Mouse (Mus musculus) lung, embryonic 16.5 days (tissue): Measurements from ENCODE around the gene D430042O09Rik. TPM values are rescaled to one million over a fixed set of nuclear protein-coding genes. Genes with fewer than 3 reads are reported as not detected.

Source experiments
- ATAC-seq: fragments of 200-750 bp; cut with Nextera tagmentation; 2 replicates; pipeline ENCODE4 v1.8.0; 2017; ENCODE audit warnings: low read depth, mild to moderate bottlenecking, moderate library complexity
- H3K27ac ChIP-seq: fragments of 300-500 bp; sonication (generic); 2 replicates; pipeline ENCODE4 v1.5.1; 2014; ENCODE audit warnings: mild to moderate bottlenecking, control low read depth, low read length
- H3K27me3 ChIP-seq: fragments of 300-500 bp; sonication (generic); 2 replicates; pipeline ENCODE4 v1.6.1; 2014; ENCODE audit warnings: low read depth, low read length, mixed read lengths; ENCODE audit not compliant: control insufficient read depth, insufficient read depth
- H3K36me3 ChIP-seq: fragments of 300-500 bp; sonication (generic); 2 replicates; pipeline ENCODE4 v1.6.1; 2014; ENCODE audit warnings: low read length; ENCODE audit not compliant: control insufficient read depth, insufficient read depth
- H3K4me1 ChIP-seq: fragments of 300-500 bp; sonication (generic); replicated peaks from 2 replicates; pipeline ENCODE4 v1.6.1; 2014; ENCODE audit warnings: low read length, mixed read lengths; ENCODE audit not compliant: control insufficient read depth, insufficient read depth
- H3K4me2 ChIP-seq: fragments of 300-500 bp; sonication (generic); 2 replicates; pipeline ENCODE4 v1.6.1; 2014; ENCODE audit warnings: low read depth, low read length, control low read depth
- H3K4me3 ChIP-seq: fragments of 300-500 bp; sonication (generic); 2 replicates; pipeline ENCODE4 v1.5.1; 2014; ENCODE audit warnings: mild to moderate bottlenecking, low read length, control low read depth
- H3K9ac ChIP-seq: fragments of 300-500 bp; sonication (generic); 2 replicates; pipeline ENCODE4 v1.6.1; 2014; ENCODE audit warnings: low read length, control low read depth
- H3K9me3 ChIP-seq: fragments of 300-500 bp; sonication (generic); 2 replicates; pipeline ENCODE4 v1.6.1; 2016; ENCODE audit warnings: low read length; ENCODE audit not compliant: control insufficient read depth
- WGBS: fragments of 180-500 bp; shearing (Covaris S2); extraction: QIAGEN DNeasy Blood & Tissue Kit; methylation state at CpG from one replicate; pipeline ENCODE4 v1.1.7; 2014; 5-methylcytosine and 5-hydroxymethylcytosine counted together
- polyA plus RNA-seq: library from polyadenylated mRNA; unstranded; fragments of >200 nt; fragmentation: Nextera tagmentation; extraction: Ambion mirVana; gene quantifications from 2 replicates; pipeline ENCODE4 v1.2.1, GENCODE M21; 2015

D430042O09Rik gene
- polyA plus RNA-seq, 1 experiment from 2014 or later, result 10.3 TPM

DNA sequence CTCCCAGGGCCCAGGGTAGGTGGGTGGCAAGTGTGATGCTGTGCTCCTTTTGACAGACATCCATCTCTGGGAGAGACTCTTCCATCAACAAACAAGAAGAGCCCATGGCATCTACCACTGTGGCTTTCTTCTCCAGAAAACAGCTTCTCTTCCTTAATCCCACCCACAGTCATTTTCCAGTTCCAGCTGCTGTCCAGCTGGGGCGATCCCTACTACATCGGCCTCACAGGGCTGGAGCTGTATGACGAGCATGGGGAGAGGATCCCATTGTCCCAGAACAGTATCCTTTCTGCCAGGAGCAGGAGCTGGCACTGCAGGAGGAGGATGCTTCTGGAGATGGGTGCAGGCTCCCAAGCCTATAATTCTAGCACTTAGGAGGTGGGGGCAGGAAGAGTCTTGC lies 160.9 kb downstream of the D430042O09Rik start:
- no peaks in the 10 kb centered on the region for H3K27me3 ChIP-seq
- H3K4me3 ChIP-seq, result no peak overlapping the region
- no peaks in the 10 kb centered on the region for H3K36me3 ChIP-seq
- no peak overlapping the region for H3K4me2 ChIP-seq
- 0 out of 2 replicates have a peak, but pooled peaks cover 2% of the 10 kb centered on the region for H3K4me1 ChIP-seq
- 67% methylated on average over 3 of the region's 3 CpGs for WGBS
- no peaks in the 10 kb centered on the region for H3K9me3 ChIP-seq
- no peak overlapping the region for H3K9ac ChIP-seq
- ATAC-seq, result no peak
- H3K27ac ChIP-seq, result no peak overlapping the region

DNA sequence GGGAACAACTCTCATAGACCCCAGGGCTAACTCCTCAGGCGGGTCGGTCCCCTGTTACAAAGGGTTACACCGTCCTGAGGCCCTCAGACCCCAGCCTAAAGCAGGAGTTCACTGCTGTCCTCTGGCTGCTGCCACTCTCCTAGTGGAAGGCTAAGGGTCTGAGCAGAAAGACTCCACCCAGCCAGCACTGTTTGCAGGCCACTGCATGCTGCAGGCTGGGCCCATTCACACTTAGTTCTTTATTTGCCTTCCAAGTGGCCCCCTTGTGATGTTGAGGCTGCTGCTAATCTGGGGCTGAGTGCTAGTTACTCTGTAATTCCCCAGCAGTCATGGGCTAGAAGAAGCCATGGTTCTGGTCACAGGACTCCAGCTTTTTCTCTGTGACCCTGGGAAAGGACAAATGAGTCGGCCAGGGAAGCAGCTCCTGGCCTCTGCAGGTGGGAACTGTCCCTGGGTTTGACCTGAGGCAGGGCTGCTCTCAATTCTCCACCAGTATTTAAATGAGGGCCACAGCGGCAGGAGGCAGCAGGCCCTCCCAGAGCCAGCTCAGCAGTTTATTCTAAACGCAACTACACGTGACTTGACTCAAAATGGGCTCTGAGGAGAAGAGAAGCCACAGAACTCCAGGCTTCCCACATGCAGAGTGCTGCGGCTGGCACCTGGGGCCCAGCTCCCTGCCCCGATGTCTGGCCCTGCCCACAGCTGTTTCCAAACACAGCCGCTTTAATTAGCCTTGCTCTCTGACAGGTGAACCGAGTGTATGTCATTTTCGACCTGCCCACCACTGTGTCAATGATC lies 163.9 kb downstream of the D430042O09Rik start:
- Histone ChIP-seq H3K4me2 (no peak overlapping the region), H3K27ac (no peak overlapping the region), H3K4me3 (no peak overlapping the region), H3K9me3 (no peaks in the 10 kb centered on the region), H3K9ac (no peak overlapping the region), H3K4me1 (no peaks in the 10 kb centered on the region), H3K36me3 (no peaks in the 10 kb centered on the region), H3K27me3 (no peaks in the 10 kb centered on the region)
- no peak for ATAC-seq
- WGBS, result 31% methylated on average over 12 of the region's 12 CpGs

DNA sequence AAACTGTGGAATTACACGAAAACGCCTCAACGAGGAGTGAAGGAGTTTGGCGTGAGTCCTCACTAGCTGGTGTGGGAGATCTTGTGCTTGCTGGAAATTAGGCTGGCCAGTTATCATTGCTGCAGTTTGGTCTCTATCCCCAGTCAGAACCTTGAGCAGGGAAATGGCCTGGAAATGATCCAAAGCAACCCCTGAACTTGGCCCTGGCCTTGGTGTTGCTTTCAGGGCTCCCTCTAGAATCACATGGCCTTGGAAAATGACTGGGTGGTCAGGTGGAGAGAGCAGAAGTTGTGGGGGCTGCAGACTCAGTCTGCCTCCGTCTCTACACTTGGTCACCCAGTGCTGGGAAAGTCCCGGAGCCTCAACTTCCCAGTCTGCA lies 164.5 kb downstream of the D430042O09Rik start:
- Histone ChIP-seq H3K4me2 (no peak overlapping the region), H3K27me3 (no peaks in the 10 kb centered on the region), H3K4me3 (no peak overlapping the region), H3K4me1 (no peaks in the 10 kb centered on the region), H3K36me3 (no peaks in the 10 kb centered on the region), H3K9ac (no peak overlapping the region), H3K27ac (no peak overlapping the region), H3K9me3 (no peaks in the 10 kb centered on the region)
- ATAC-seq, result no peak
- 50% methylated on average over 6 of the region's 6 CpGs for WGBS

GRCm38 (mm10) chr7:125872874-125873273 lies 165.2 kb downstream of the D430042O09Rik start:
- H3K4me3 ChIP-seq, result no peak overlapping the region
- no peaks in the 10 kb centered on the region for H3K4me1 ChIP-seq
- no peaks in the 10 kb centered on the region for H3K9me3 ChIP-seq
- 76% methylated on average over 3 of the region's 3 CpGs for WGBS
- H3K4me2 ChIP-seq, result no peak overlapping the region
- no peak for ATAC-seq
- no peak overlapping the region for H3K27ac ChIP-seq
- H3K36me3 ChIP-seq, result no peaks in the 10 kb centered on the region
- H3K27me3 ChIP-seq, result no peaks in the 10 kb centered on the region
- no peak overlapping the region for H3K9ac ChIP-seq

DNA sequence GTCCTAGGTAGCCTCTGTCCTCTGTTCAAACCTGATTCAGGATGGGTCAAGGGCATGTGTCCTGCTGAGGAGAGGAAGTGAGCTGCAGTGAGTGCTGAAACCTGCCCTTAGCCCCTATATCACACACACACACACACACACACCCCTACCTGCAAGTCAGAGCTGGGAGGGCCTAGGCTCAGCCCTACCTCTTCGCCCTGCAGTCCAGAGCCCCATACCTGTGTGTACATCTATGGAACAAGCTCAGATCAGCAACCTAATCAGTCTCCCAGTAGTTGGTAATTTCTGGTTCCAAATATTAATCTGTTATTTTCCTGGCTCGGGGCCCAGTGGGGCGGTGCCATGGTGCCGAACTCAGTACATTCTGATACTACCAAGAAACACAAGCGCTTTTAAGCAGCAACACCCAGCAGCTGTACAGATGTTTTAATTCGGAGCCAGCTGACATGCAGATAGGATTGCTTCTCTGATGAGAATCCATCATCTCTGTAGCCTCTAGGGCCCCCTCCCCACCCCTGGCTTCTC lies 166.3 kb downstream of the D430042O09Rik start:
- Histone ChIP-seq H3K9me3 (no peaks in the 10 kb centered on the region), H3K9ac (no peak overlapping the region), H3K27me3 (no peaks in the 10 kb centered on the region), H3K4me1 (no peaks in the 10 kb centered on the region), H3K27ac (no peak overlapping the region), H3K4me3 (no peak overlapping the region), H3K4me2 (no peak overlapping the region), H3K36me3 (no peaks in the 10 kb centered on the region)
- ATAC-seq, result no peak
- WGBS, result 63% methylated on average over 6 of the region's 6 CpGs

DNA sequence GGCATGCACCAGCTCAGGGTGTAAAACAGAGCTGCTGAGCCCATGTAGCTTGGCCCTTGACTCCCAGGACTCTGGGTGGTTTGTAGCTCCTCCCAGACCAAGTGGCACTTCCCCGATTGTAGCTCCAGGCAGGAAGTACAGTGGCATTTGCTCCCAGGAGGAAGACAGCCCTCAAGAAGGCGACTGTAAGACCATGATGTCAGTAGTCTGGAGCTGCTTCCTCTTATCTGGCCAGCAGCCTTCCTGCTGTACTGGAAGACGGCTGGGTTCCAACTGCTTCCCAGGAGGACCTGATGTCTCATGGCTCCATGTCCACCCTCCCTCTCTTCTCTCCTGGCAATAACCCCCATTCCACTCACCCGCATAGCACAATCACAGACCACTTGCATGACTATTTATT lies 170.4 kb downstream of the D430042O09Rik start:
- no peaks in the 10 kb centered on the region for H3K4me1 ChIP-seq
- H3K9me3 ChIP-seq, result no peaks in the 10 kb centered on the region
- no peak overlapping the region for H3K4me2 ChIP-seq
- no peaks in the 10 kb centered on the region for H3K27me3 ChIP-seq
- no peak for ATAC-seq
- H3K4me3 ChIP-seq, result no peak overlapping the region
- WGBS, result 42% methylated on average over 4 of the region's 4 CpGs
- no peak overlapping the region for H3K27ac ChIP-seq
- H3K9ac ChIP-seq, result no peak overlapping the region
- H3K36me3 ChIP-seq, result no peaks in the 10 kb centered on the region

- no peak overlapping the region for H3K27ac ChIP-seq
- no peaks in the 10 kb centered on the region for H3K27me3 ChIP-seq
- peaks cover 7% of the 10 kb centered on the region; the same call in 1 of the 2 replicates for H3K4me1 ChIP-seq
- H3K4me2 ChIP-seq, result no peak overlapping the region
- ATAC-seq, result no peak
- no peaks in the 10 kb centered on the region for H3K36me3 ChIP-seq
- H3K9me3 ChIP-seq, result no peaks in the 10 kb centered on the region
- no peak overlapping the region for H3K9ac ChIP-seq
- no peak overlapping the region for H3K4me3 ChIP-seq
- 77% methylated on average over 2 of the region's 2 CpGs for WGBS
Observed at GRCm38 (mm10) chr7:125883232-125883631, 175.5 kb downstream of the D430042O09Rik start.

DNA sequence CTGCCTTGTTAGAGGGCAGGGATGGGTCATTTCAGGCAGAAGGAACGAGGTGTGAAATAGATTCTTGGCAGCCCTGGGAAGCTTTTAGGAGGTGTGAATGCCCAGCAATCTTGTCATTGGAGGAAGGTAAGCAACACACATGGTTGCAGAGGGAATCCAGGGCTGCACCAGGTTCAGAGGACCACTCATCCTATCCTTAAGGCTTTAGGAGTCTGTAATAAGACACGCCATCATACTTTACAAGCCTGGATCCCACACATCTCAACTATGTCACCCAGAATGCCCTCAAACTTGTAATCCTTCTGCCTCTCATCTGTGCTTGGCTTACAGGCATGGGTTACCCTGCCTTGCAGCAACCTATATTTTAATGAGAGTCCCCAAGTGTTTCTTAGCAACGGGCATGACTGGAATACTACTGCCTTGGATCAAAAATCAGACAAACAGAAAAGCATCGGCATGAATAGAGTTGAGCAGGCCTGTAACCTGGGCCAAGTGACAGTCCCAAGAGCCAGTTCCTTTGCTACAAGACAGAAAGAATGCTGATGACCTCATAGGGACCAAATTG lies 178.5 kb downstream of the D430042O09Rik start:
- H3K27ac ChIP-seq, result no peak overlapping the region
- no peak overlapping the region for H3K4me2 ChIP-seq
- no peak for ATAC-seq
- no peaks in the 10 kb centered on the region for H3K9me3 ChIP-seq
- H3K4me3 ChIP-seq, result no peak overlapping the region
- H3K36me3 ChIP-seq, result no peaks in the 10 kb centered on the region
- WGBS, result 55% methylated on average over 4 of the region's 4 CpGs
- no peaks in the 10 kb centered on the region for H3K27me3 ChIP-seq
- no peak overlapping the region for H3K9ac ChIP-seq
- peaks cover 11% of the 10 kb centered on the region for H3K4me1 ChIP-seq

GRCm38 (mm10) chr7:125887124-125887523 lies 179.4 kb downstream of the D430042O09Rik start:
- H3K27me3 ChIP-seq, result no peaks in the 10 kb centered on the region
- H3K4me2 ChIP-seq, result no peak overlapping the region
- no peaks in the 10 kb centered on the region for H3K36me3 ChIP-seq
- no peak overlapping the region for H3K9ac ChIP-seq
- no peaks in the 10 kb centered on the region for H3K9me3 ChIP-seq
- H3K27ac ChIP-seq, result no peak overlapping the region
- peaks cover 11% of the 10 kb centered on the region for H3K4me1 ChIP-seq
- WGBS, result 42% methylated on average over 4 of the region's 4 CpGs
- no peak for ATAC-seq
- no peak overlapping the region for H3K4me3 ChIP-seq
